Mouse (Mus musculus) neural tube, embryonic 14.5 days (tissue): Measurements from ENCODE around the gene Mvb12b. TPM values are rescaled to one million over a fixed set of nuclear protein-coding genes. Genes with fewer than 3 reads are reported as not detected.
"Not testable (repeated sequence)": the region's sequence is repeated elsewhere in the genome, so short reads cannot be mapped to it uniquely, and the experiment has no call there.

Experiments
- ATAC-seq: fragments of 200-750 bp; cut with Nextera tagmentation; 2 replicates; pipeline ENCODE4 v1.8.0; 2017; ENCODE audit warnings: low read depth, mild to moderate bottlenecking, moderate TSS enrichment, moderate library complexity
- H3K27ac ChIP-seq: fragments of 300-500 bp; sonication (generic); 2 replicates; pipeline ENCODE4 v1.5.1; 2014; ENCODE audit warnings: low read depth, mild to moderate bottlenecking, control low read depth, low read length, moderate library complexity, mixed read lengths
- H3K27me3 ChIP-seq: fragments of 300-500 bp; sonication (generic); 2 replicates; pipeline ENCODE4 v1.6.1; 2014; ENCODE audit warnings: low read length; ENCODE audit not compliant: control insufficient read depth, insufficient read depth
- H3K36me3 ChIP-seq: fragments of 300-500 bp; sonication (generic); 2 replicates; pipeline ENCODE4 v1.6.1; 2014; ENCODE audit warnings: low read length, mixed read lengths; ENCODE audit not compliant: control insufficient read depth, insufficient read depth
- H3K4me1 ChIP-seq: fragments of 300-500 bp; sonication (generic); 2 replicates; pipeline ENCODE4 v1.6.1; 2014; ENCODE audit warnings: low read length; ENCODE audit not compliant: control insufficient read depth, insufficient read depth
- H3K4me2 ChIP-seq: fragments of 300-500 bp; sonication (generic); 2 replicates; pipeline ENCODE4 v1.6.1; 2014; ENCODE audit warnings: mild to moderate bottlenecking, low read depth, low read length, control low read depth
- H3K4me3 ChIP-seq: fragments of 300-500 bp; sonication (generic); 2 replicates; pipeline ENCODE4 v1.5.1; 2014; ENCODE audit warnings: low read depth, low read length, control low read depth, mixed read lengths
- H3K9ac ChIP-seq: fragments of 300-500 bp; sonication (generic); replicated peaks from 2 replicates; pipeline ENCODE4 v1.6.1; 2014; ENCODE audit warnings: low read depth, mild to moderate bottlenecking, control low read depth, low read length, mixed read lengths
- H3K9me3 ChIP-seq: fragments of 300-500 bp; sonication (generic); 2 replicates; pipeline ENCODE4 v1.6.1; 2016; ENCODE audit warnings: low read length; ENCODE audit not compliant: control insufficient read depth
- WGBS: fragments of 180-500 bp; shearing (Covaris S2); extraction: QIAGEN DNeasy Blood & Tissue Kit; methylation state at CpG from one replicate; pipeline ENCODE4 v1.1.7; 2014; 5-methylcytosine and 5-hydroxymethylcytosine counted together
- polyA plus RNA-seq: library from polyadenylated mRNA; unstranded; fragments of >200 nt; fragmentation: Nextera tagmentation; extraction: Ambion mirVana; gene quantifications from 2 replicates; pipeline ENCODE4 v1.2.1, GENCODE M21; 2014

Gene Mvb12b
- polyA plus RNA-seq, 1 experiment from 2014 or later, result 54.0 TPM

DNA sequence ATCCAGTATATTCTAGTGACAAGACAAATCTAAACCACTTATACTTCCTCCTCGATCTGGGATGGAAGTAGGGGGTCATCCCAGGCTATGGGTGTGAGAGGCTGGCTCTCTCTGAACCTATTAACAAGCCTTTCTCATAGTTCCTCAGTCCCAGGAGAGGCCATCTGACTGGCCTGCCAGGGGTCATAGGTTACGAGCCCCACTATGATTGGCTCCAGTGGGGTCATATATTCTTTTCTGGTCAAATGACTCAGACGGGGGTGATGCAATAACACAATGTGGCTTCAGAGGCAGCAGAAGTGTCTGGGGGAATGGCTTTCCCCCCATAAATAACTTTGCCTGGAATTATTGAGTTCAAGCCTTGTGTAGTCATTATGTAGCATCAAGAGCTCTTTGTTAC lies 31.1 kb upstream of the Mvb12b start:
- Histone ChIP-seq H3K4me2 (no peak overlapping the region), H3K27me3 (no peaks in the 10 kb centered on the region), H3K9me3 (no peaks in the 10 kb centered on the region), H3K4me1 (peaks cover 14% of the 10 kb centered on the region), H3K27ac (no peak overlapping the region), H3K9ac (no peak overlapping the region), H3K4me3 (no peak overlapping the region), H3K36me3 (no peaks in the 10 kb centered on the region)
- WGBS, result 33% methylated on average over 3 of the region's 3 CpGs
- no peak for ATAC-seq

DNA sequence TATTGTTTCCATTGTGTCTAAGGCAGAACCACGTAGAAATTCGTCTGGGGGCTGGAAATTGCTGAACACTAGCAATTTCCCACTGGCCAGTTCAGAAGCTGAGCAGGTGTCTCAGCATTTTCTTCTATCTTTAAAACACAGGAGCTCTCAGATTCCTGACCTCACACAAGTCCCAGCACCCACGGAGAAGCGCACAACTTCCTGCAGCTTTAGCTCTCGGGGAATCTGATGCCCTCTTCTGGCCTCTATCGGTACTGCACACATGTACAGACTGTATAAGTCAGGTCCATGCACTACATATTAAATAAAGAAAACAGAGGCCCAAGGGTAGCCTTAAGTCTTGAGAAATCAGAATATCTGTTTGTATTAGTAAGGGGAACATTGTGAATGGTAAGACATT lies 30.6 kb upstream of the Mvb12b start:
- Histone ChIP-seq H3K4me1 (peaks cover 14% of the 10 kb centered on the region), H3K27ac (no peak overlapping the region), H3K9me3 (no peaks in the 10 kb centered on the region), H3K9ac (no peak overlapping the region), H3K27me3 (no peaks in the 10 kb centered on the region), H3K4me2 (no peak overlapping the region), H3K4me3 (no peak overlapping the region), H3K36me3 (no peaks in the 10 kb centered on the region)
- ATAC-seq, result no peak
- 71% methylated on average over 6 of the region's 6 CpGs for WGBS

DNA sequence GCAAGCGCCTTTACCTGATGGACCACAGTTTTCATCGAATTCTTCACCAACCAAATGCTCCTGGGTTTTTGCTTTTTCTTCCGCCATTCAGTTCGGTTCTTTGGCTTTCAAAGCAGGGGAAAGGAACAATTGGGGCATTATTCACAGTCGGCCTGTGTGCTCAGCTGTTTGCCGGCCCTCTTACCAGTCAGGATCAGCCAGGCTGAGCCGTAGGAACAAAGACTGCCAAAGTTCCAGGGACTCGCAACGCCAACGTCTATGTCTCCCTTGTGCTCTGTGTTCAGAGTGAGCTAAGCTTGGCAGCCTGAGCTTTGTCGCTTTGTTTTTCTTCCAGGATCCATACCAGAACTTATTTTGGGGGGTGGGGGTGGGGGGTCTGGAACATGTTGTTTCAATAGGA lies 28.9 kb upstream of the Mvb12b start:
- H3K4me3 ChIP-seq, result no peak overlapping the region
- no peak for ATAC-seq
- no peak overlapping the region for H3K27ac ChIP-seq
- peaks cover 14% of the 10 kb centered on the region for H3K4me1 ChIP-seq
- H3K36me3 ChIP-seq, result no peaks in the 10 kb centered on the region
- H3K4me2 ChIP-seq, result no peak overlapping the region
- H3K27me3 ChIP-seq, result no peaks in the 10 kb centered on the region
- no peak overlapping the region for H3K9ac ChIP-seq
- no peaks in the 10 kb centered on the region for H3K9me3 ChIP-seq
- 32% methylated on average over 11 of the region's 11 CpGs for WGBS

DNA sequence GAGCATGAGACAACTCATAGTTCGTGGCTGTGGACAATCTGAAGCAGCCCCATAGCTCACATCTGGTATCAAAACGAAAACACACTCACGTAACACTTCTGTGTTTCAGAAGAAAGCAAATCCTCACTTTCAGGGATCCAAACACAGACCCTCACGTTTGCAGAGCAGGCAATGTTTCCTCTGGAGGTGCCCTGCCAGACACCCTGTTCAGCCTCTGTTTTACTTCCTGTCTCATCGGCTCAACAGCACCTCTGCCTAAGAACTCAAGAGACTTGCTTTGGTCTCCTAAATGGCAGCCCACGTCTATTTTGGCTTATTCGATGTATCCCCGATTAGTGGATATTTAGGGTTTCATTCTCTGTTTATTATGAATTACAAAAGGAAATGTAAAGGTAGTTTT lies 27.3 kb upstream of the Mvb12b start:
- no peak for ATAC-seq
- H3K4me1 ChIP-seq, result peaks cover 5% of the 10 kb centered on the region; the same call in 1 of the 2 replicates
- no peaks in the 10 kb centered on the region for H3K9me3 ChIP-seq
- no peak overlapping the region for H3K4me2 ChIP-seq
- no peak overlapping the region for H3K4me3 ChIP-seq
- 77% methylated on average over 8 of the region's 8 CpGs for WGBS
- no peak overlapping the region for H3K9ac ChIP-seq
- H3K27ac ChIP-seq, result no peak overlapping the region
- H3K36me3 ChIP-seq, result no peaks in the 10 kb centered on the region
- H3K27me3 ChIP-seq, result no peaks in the 10 kb centered on the region

DNA sequence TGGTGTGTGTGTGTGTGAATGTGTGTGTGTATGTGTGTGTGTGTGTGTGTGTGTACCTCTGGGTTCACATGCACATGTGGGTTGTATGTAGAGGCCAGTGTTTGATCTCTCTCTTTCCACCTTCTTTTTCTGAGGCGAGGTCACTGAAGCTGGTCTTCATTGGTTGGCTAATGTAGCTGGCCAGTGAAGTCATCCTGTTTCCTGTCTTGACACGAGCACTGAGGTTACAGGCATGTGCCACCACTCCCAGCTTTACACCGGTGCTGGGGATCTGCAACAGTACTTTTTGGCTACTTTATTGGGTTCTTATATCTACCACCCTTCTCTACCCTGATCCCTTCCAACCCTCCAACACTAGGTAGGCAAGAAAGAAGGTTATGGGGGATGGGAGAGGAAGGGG lies 26.6 kb upstream of the Mvb12b start:
- H3K9ac ChIP-seq, result no peak overlapping the region
- no peaks in the 10 kb centered on the region for H3K9me3 ChIP-seq
- no peak overlapping the region for H3K4me2 ChIP-seq
- no peak for ATAC-seq
- WGBS, result 82% methylated on average over 3 of the region's 3 CpGs
- H3K4me3 ChIP-seq, result no peak overlapping the region
- H3K4me1 ChIP-seq, result no peaks in the 10 kb centered on the region
- no peaks in the 10 kb centered on the region for H3K36me3 ChIP-seq
- no peak overlapping the region for H3K27ac ChIP-seq
- H3K27me3 ChIP-seq, result no peaks in the 10 kb centered on the region

DNA sequence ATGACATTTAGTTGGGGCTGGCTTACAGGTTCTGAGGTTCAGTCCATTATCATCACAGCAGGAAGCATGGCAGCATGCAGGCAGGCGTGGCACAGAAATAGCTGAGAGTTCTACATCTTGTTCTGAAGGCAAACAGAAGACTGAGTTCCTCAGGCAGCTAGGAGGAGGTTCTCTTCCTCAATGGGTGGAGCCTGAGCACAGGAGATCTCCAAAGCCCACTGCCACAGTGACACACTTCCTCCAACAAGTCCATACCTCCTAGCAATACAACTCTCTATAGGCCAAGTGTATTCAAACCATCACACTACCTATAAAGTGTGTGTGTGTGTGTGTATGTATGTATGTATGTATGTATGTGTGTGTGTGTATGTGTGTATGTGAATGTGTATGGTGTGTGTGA lies 25.9 kb upstream of the Mvb12b start:
- 78% methylated on average over 1 of the region's 1 CpGs for WGBS
- not testable (repeated sequence) for H3K36me3 ChIP-seq, H3K27me3 ChIP-seq, H3K9me3 ChIP-seq, H3K4me3 ChIP-seq, H3K9ac ChIP-seq, H3K4me2 ChIP-seq, ATAC-seq, H3K4me1 ChIP-seq, H3K27ac ChIP-seq

DNA sequence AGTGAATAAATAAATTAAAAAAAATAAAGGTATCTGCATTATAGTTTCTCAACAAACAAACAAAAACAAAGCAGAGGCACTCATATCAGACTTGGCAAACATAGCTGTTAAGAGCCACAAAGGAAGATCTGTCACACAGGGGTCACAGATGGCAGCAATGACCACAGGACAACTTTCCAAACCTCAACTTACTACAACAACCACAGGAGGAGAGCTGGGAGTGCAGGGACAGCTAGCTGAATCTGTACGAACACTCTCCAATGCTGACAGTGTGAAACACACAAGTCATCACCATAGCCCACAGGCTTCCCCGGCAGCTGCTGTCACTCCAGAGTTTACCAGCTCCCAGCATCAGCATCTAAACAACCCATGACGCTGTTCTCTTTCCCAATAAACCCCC lies 25.0 kb upstream of the Mvb12b start:
- Histone ChIP-seq H3K27ac (no peak overlapping the region), H3K27me3 (no peaks in the 10 kb centered on the region), H3K4me2 (no peak overlapping the region), H3K4me1 (no peaks in the 10 kb centered on the region), H3K9me3 (no peaks in the 10 kb centered on the region), H3K9ac (no peak overlapping the region), H3K4me3 (no peak overlapping the region), H3K36me3 (no peaks in the 10 kb centered on the region)
- 65% methylated on average over 3 of the region's 3 CpGs for WGBS
- no peak for ATAC-seq

DNA sequence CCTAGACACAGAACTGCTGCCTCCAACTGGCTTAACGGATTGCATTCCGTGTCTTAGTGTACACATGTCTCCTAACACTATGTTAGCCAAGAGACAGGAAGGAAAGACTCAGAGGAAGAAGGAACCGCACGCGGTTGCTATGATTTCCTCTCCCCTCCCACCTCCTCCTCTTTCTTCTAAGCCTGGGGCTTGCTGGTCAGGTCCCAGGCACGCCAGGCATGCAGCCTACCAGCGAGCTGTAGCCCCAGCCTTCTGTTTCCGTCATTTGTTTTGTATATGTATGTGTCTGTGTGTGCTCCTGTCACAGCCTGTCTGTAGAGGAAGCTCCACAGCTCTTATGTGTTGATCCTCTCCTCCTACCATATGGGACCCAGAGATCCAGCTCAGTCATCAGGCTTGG lies 20.6 kb upstream of the Mvb12b start:
- Histone ChIP-seq H3K9me3 (0 out of 2 replicates have a peak, but pooled peaks cover 4% of the 10 kb centered on the region), H3K4me1 (no peaks in the 10 kb centered on the region), H3K4me2 (no peak overlapping the region), H3K4me3 (no peak overlapping the region), H3K27me3 (no peaks in the 10 kb centered on the region), H3K36me3 (no peaks in the 10 kb centered on the region), H3K9ac (no peak overlapping the region), H3K27ac (no peak overlapping the region)
- no peak for ATAC-seq
- WGBS, result 67% methylated on average over 8 of the region's 8 CpGs

DNA sequence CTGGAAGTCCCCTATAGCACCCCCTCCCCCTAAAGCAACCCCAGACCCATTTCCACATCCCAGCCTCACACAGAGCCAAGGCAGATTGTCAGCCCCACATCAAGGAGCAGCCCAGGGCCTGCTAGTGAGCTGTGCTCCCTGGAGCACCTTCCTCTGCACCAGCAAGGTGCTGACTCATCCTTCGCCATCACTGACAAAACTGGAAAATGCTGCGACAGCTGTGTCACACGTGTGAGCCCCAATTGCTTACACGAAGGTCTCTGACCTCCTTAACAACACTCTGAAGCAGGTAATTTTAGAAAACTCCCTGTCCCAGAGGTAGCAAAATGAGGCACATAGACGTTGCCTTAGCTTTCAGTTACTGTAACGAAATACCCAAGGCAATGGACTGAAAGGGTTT lies 19.4 kb upstream of the Mvb12b start:
- Histone ChIP-seq H3K9ac (no peak overlapping the region), H3K4me1 (no peaks in the 10 kb centered on the region), H3K27me3 (no peaks in the 10 kb centered on the region), H3K4me3 (no peak overlapping the region), H3K9me3 (0 out of 2 replicates have a peak, but pooled peaks cover 4% of the 10 kb centered on the region), H3K27ac (no peak overlapping the region), H3K36me3 (no peaks in the 10 kb centered on the region), H3K4me2 (no peak overlapping the region)
- ATAC-seq, result no peak
- 88% methylated on average over 6 of the region's 6 CpGs for WGBS

DNA sequence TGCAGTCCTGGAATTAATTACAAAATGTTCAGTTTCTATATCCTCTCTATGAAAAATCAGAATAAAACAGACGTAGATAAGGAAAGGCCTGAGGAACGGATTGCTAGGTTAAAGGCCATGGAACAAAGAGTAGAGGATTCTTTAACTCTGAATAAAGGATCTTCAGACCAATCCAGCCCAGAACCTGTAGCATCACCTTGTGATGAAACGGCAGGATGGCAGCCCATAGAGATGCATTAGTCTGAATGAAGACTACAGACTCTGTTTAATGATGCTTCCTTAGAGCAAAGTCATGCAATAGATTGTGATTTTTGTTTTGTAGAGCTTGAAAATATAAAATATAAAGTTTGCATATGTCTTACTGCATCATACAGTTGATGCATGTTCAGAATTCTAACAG lies 8.1 kb upstream of the Mvb12b start:
- H3K36me3 ChIP-seq, result no peaks in the 10 kb centered on the region
- H3K4me2 ChIP-seq, result no peak overlapping the region
- ATAC-seq, result no peak
- H3K9me3 ChIP-seq, result no peaks in the 10 kb centered on the region
- no peak overlapping the region for H3K9ac ChIP-seq
- WGBS, result 87% methylated on average over 3 of the region's 3 CpGs
- H3K27me3 ChIP-seq, result no peaks in the 10 kb centered on the region
- no peaks in the 10 kb centered on the region for H3K4me1 ChIP-seq
- no peak overlapping the region for H3K4me3 ChIP-seq
- H3K27ac ChIP-seq, result no peak overlapping the region
